Comparison of ENCODE assay signal across 8 mouse cellular contexts in genomic region chr3:97296941-97297552, GRCm38 (mm10). TPM values are rescaled to one million over a fixed set of nuclear protein-coding genes. Genes with fewer than 3 reads are reported as not detected.
DNase-seq lines count a peak whose midpoint lies in the region; ATAC-seq lines count a peak whose summit lies in the region.

No protein-coding gene starts in this region.

- peak overlapping the region; percentile 83 for H3K4me2 ChIP-seq in intestine, embryonic 16.5 days (ENCODE audit: low read depth, low read length)
- H3K4me2 ChIP-seq in limb, embryonic 11.5 days (ENCODE audit: low read depth, severe bottlenecking) = peak overlapping the region; percentile 64

- no peaks in the 10 kb centered on the region for H3K36me3 ChIP-seq in intestine, embryonic 16.5 days (ENCODE audit: control insufficient read depth, insufficient read depth, low read length)
- no peaks in the 10 kb centered on the region for H3K36me3 ChIP-seq in limb, embryonic 11.5 days (ENCODE audit: control insufficient read depth, insufficient read depth, low read length)

- peaks cover 7% of the 10 kb centered on the region for H3K4me1 ChIP-seq in intestine, embryonic 16.5 days (ENCODE audit: control insufficient read depth, insufficient read depth, low read length)
- peaks cover 18% of the 10 kb centered on the region; the same call in 1 of the 2 replicates for H3K4me1 ChIP-seq in limb, embryonic 11.5 days (ENCODE audit: control insufficient read depth, insufficient read depth, low read length)

- no peaks in the 10 kb centered on the region for H3K27me3 ChIP-seq in intestine, embryonic 16.5 days (replicated peaks; ENCODE audit: control insufficient read depth, insufficient read depth, low read length)
- H3K27me3 ChIP-seq in limb, embryonic 11.5 days (ENCODE audit: control insufficient read depth, insufficient read depth, low read length) = no peaks in the 10 kb centered on the region

- WGBS in intestine, embryonic 16.5 days = 4% methylated on average over 16 of the region's 16 CpGs
- 2% methylated on average over 16 of the region's 16 CpGs for WGBS in limb, embryonic 11.5 days

- DNase-seq in adrenal gland, postnatal 10 days = peak; percentile 68
- peak; percentile 54 for DNase-seq in embryo, embryonic 10 days (ENCODE audit: low spot score)
- peak; percentile 17 for DNase-seq in gonadal fat pad, adult 2 months (ENCODE audit: low read depth)
- DNase-seq in limb, embryonic 11.5 days (ENCODE audit: low spot score) = peak; percentile 74
- DNase-seq in mesoderm, embryonic 11.5 days (ENCODE audit: low read depth, low spot score) = peak; percentile 53
- DNase-seq in skeletal muscle tissue, adult 2 months (ENCODE audit: low read depth, low spot score) = peak; percentile 19
- DNase-seq in c-Kit-positive CD71-positive TER-119-positive erythroid progenitor cells, embryonic 14.5 days (ENCODE audit: low spot score) = no peak

- no peaks in the 10 kb centered on the region for H3K9me3 ChIP-seq in intestine, embryonic 16.5 days (ENCODE audit: control insufficient read depth, low read length)
- no peaks in the 10 kb centered on the region; the same call in 1 of the 2 replicates for H3K9me3 ChIP-seq in limb, embryonic 11.5 days (ENCODE audit: control insufficient read depth, low read length)

- H3K27ac ChIP-seq in intestine, embryonic 16.5 days (ENCODE audit: low read length) = peak overlapping the region; percentile 96
- H3K27ac ChIP-seq in limb, embryonic 11.5 days (replicated peaks; ENCODE audit: low read depth, low read length) = peak overlapping the region; percentile 99

- ATAC-seq in intestine, embryonic 16.5 days = peak; percentile 80
- peak; percentile 63 for ATAC-seq in limb, embryonic 11.5 days (ENCODE audit: insufficient number of reproducible peaks, low FRiP score, low TSS enrichment, low read depth)

- H3K9ac ChIP-seq in intestine, embryonic 16.5 days (ENCODE audit: low read depth, low read length) = peak overlapping the region; percentile 88
- H3K9ac ChIP-seq in limb, embryonic 11.5 days (ENCODE audit: low read length) = peak overlapping the region; percentile 94

- H3K4me3 ChIP-seq in intestine, embryonic 16.5 days (ENCODE audit: low read length) = peak overlapping the region; percentile 76
- peak overlapping the region; percentile 83 for H3K4me3 ChIP-seq in limb, embryonic 11.5 days (ENCODE audit: low read depth, low read length)

RNA-seq across cellular contexts. Expression of gene Bcl9, which starts 0.7 kb away (rescaled TPM):
- 10 to 100 TPM; 13.8 to 19.1 TPM for total RNA-seq in adrenal gland, postnatal 10 days (2021)
- 8.3 and 13.0 TPM in 2 replicates for polyA plus RNA-seq in gonadal fat pad, adult 2 months (2012; rRNA removed)
- polyA plus RNA-seq in intestine, embryonic 16.5 days (2015; fragmentation: Nextera tagmentation; extraction: Ambion mirVana) = 35.9 and 37.4 TPM in 2 replicates
- polyA plus RNA-seq in limb, embryonic 11.5 days (2014; fragmentation: Nextera tagmentation; extraction: Ambion mirVana) = 76.8 and 86.9 TPM in 2 replicates
